Mouse (Mus musculus) spleen, embryonic (tissue): ENCODE results near the gene Csf1.

Experiments
- CTCF ChIA-PET: fragments of 350-600 bp; sonication (Branson Sonifier 250); formaldehyde crosslinking; loops from one replicate; lab custom pipeline; 2022; lab: Charles Lee

Csf1 gene

DNA sequence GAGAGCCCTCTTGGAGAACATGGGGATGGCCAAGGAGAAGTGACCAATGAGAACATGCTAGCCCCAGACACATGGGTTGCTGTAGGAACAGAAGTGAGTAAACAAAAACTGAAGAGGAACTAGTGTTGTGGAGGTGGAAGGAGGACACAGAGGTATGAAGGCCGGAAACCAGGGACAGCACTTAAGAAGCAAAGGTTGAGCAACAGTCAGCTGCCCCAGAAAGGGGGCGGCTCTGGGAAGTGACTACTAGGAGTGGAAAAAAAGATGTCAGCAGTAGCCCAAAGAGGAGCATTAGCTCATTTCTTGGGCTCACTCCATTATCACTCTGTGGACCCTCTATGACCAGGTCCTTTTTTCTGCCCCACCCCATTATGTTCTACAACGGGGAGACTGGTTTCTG, 23.0 kb upstream of the Csf1 start:
- CTCF ChIA-PET = no interaction called here

GRCm38 (mm10) chr3:107781304-107781703, 21.0 kb upstream of the Csf1 start:
- CTCF ChIA-PET = no interaction called here

- CTCF ChIA-PET = no interaction called here
Measured at GRCm38 (mm10) chr3:107778016-107778415, 17.7 kb upstream of the Csf1 start.

- CTCF ChIA-PET = no interaction called here
Measured at GRCm38 (mm10) chr3:107776295-107776694, 16.0 kb upstream of the Csf1 start.

DNA sequence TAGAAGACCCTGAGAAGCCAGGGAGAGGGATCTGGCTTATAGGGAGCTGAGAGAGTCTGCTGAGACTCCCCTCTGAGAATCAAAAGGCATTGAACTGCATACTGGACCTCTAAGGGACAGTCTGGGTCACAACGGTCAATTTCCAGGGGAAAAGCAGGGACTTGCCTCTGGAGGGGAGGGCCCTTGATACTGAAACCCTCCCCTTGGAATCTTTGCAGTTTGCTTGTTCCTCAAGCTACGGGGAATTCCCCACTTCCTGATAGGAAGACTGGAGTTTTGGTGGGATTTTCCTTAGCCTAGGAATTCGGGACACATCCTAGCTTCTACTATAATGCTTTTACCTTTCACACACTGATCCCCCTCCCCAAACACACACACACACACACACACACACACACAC, 15.5 kb upstream of the Csf1 start:
- CTCF ChIA-PET = interaction anchor here (0.6 kb wide), 1 partner anchor 11 kb away, joined by 9 read pairs; no protein-coding TSS in a partner anchor

GRCm38 (mm10) chr3:107775056-107775455, 14.8 kb upstream of the Csf1 start:
- CTCF ChIA-PET = no interaction called here

DNA sequence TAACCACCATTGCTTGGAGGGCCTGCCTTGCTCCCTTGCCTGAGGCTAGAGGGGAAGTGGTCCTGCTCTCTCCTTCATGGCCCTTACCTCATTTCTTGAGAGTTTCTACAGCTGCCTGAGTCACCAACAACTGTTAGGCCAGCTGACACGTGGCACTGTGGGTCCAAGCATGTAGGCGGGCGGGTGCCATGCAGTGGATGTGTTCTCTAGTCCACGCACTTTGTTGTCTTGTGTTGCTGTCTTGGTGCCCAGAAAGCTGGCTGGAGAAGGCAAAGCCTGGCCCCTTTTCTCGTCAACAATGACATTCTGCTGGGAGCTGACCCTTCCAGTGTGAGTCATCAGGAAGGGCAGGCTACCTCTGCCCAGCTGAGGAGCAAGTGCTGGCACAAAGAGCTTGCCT, 12.6 kb upstream of the Csf1 start:
- CTCF ChIA-PET = no interaction called here

GRCm38 (mm10) chr3:107769692-107770091, 9.4 kb upstream of the Csf1 start:
- CTCF ChIA-PET = no interaction called here

DNA sequence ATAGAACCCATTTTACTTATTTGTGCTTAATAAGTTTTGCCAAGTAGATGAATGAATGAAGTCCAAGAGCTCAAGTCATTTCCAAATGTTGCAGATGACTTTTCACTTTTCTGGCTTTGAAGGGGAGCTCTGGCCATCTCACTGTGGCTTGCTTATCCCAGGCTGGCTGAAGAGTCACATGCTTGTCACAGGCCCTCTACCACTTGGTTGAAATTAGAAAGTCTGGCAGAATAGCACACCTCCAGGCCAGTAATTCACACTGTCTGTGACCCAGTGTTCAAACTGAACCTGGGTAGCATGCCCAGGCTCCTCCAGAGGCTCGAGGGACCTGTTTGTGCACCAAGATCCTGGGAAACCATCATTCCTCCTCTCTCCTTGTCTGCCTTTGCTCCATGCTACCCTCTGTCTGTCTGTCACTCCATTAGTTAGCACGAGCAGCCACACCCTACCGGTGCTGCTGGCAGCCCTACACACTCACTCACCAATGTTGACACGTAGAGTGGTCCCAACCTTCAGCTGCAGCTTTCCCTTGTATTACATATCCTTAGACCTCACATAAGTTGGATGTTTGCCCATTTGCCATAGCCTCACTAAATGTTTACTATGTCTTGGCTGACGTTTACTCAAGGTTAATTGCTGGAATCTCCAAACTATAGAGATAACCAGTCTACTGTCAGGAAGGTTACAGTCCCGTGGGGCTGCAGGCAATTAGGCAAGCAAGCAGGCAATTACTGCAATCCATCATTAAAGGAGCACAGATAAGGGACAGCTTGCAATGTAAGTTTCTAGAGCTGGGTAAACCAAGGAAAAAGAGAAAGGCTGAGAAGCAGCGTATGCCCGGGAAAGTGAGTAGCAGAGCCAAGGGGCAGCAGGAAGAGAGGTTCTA, 8.1 kb upstream of the Csf1 start:
- CTCF ChIA-PET = no interaction called here

DNA sequence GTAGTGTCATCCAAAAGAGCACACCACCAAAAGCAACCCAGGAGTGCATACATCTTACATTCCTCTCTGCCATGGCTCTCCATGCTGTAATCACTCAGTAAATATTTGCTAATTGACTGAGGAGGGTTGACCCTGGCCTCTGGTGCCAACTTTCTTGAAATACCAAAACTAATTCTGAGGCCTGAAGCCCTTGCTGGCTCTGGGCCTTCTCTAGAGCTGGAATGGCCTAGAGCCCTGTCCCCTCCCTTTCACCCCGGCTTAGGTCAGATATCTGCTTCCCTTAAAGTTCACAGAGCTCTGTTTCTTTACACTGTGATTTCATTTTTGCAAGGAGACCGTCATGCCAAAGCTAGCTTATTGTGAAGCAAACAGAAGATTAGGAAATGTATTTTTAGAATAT, 6.5 kb upstream of the Csf1 start:
- CTCF ChIA-PET = no interaction called here

- CTCF ChIA-PET = no interaction called here
Measured at GRCm38 (mm10) chr3:107765979-107766378, 5.7 kb upstream of the Csf1 start.

DNA sequence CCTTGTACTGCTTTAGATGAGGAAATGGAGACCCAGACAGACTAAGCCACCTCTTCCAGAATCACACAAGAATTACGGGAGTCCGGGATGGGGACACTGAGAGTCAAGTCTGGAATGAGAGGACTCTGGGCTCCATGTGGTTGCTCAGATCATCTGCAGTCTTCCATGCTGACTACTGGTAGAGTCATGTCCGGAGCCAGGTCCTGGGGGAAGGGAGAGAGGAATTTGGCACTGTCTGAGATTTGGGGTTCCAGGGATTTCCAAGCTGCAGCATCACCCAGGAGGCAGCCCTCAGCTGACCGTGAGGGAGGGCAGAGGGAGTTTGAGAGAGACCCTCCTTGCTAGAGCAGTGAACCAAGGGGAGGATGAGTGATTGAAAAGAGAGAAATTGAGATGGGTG, 3.3 kb upstream of the Csf1 start:
- CTCF ChIA-PET = no interaction called here

GRCm38 (mm10) chr3:107761446-107761845, 1.2 kb upstream of the Csf1 start:
- CTCF ChIA-PET = no interaction called here

GRCm38 (mm10) chr3:107760771-107761170, 502 bp upstream of the Csf1 start:
- CTCF ChIA-PET = interaction anchor here (1.4 kb wide), 1 partner anchor 103 kb away, joined by 4 read pairs; no protein-coding TSS in a partner anchor

GRCm38 (mm10) chr3:107758638-107759037, 1.6 kb downstream of the Csf1 start:
- CTCF ChIA-PET = interaction anchor here (1.0 kb wide), 1 partner anchor 8 kb away, joined by 4 read pairs; no protein-coding TSS in a partner anchor

- CTCF ChIA-PET = no interaction called here
Measured at GRCm38 (mm10) chr3:107758176-107758575, 2.1 kb downstream of the Csf1 start.

GRCm38 (mm10) chr3:107757365-107758129, 2.7 kb downstream of the Csf1 start:
- CTCF ChIA-PET = interaction anchor here (0.7 kb wide), 2 partner anchors 56 to 70 kb away, joined by 3 read pairs; no protein-coding TSS in a partner anchor

DNA sequence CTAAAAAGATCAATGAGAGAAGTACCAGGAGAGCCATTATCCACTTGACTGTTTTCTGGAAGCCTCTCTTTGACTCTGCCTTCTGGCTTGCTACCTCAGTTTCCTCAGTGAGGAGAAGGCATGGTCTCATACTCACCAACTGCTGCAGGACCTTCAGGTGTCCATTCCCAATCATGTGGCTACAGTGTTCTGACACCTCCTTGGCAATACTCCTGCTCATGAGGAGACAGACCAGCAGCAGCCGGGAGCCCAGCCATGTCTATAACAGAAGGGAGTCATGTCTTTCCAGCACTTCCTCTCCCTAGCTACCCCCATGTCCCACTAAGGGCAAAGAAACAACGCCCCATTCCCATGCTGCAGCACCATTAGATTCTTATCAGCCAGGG, 3.8 kb downstream of the Csf1 start:
- CTCF ChIA-PET = no interaction called here

GRCm38 (mm10) chr3:107755702-107756480, 4.4 kb downstream of the Csf1 start:
- CTCF ChIA-PET = no interaction called here

DNA sequence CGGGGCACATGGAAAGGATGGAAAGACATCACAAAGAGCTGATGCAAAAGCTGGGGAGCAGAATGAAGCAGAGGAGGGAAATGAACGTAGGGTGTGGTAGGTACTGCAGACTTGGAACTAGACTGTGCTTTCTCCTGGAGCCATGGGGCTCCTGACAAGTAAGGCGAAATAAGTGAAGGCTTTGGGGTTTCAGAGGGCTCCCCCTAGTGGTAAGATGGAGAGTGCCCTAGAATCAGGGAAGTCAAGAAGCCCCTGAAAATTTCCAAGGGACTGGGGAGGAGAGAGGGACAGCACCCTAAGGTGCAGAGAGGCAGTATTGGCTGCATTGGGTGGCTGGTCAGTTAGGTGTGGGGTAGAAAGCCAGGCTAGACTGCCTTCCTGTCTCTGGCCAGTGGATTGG, 5.6 kb downstream of the Csf1 start:
- CTCF ChIA-PET = interaction anchor here (0.7 kb wide), 1 partner anchor 49 kb away, joined by 7 read pairs; no protein-coding TSS in a partner anchor

DNA sequence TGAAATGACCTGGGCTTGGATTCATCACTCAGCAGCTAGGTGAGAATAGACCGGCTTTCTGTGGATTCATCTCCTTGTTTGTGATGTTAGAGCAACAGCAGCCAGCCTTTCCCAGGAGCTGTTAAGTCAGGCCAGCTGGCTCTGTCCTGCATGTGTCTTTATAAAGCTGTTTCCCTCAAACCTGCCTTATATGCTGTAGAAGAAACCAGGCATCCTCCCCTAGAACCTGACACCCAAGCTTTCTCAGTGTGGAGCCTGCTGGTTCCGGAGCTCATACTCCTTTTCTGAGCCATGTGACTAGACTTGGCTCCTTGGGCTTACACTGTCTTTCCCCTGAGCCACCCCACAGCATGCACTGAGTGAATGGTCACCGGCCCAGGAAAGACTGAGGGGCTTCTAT, 8.7 kb downstream of the Csf1 start:
- CTCF ChIA-PET = interaction anchor here (1.4 kb wide), 1 partner anchor 8 kb away, joined by 4 read pairs; no protein-coding TSS in a partner anchor
